Mouse (Mus musculus): Measurements from ENCODE around the gene Morn4. TPM values are rescaled to one million over a fixed set of nuclear protein-coding genes. Genes with fewer than 3 reads are reported as not detected.

Morn4 gene
- polyA plus RNA-seq, 1 experiment, result 26.3 TPM

DNA sequence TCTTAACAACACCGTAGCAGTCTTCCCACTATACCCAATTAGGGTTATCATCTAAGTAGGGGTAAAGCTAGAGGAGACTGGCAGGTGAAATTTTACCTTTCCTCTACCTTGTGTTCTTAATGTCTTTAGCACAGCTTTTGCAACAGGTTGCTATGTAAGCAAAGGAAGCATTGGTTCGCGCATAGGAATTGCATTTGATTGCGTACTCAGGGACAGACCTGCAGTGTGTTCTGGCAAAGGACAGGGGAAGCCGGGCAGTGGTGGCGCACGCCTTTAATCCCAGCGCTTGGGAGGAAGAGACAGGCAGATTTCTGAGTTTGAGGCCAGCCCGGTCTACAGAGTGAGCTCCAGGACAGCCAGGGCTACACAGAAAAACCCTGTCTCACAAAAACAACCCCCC lies 32.0 kb upstream of the Morn4 start:
- DNase-seq, result no peak
- Histone ChIP-seq H3K27me3 (replicated peaks; ENCODE audit: control insufficient read depth, insufficient read depth, low read length) (no peaks in the 10 kb centered on the region), H3K36me3 (ENCODE audit: control insufficient read depth, insufficient read depth, low read length) (peaks cover 2% of the 10 kb centered on the region; the same call in 1 of the 2 replicates), H3K4me3 (ENCODE audit: insufficient read depth, low read depth, low read length) (no peak overlapping the region), H3K27ac (ENCODE audit: insufficient read depth, low read depth, low read length) (no peak overlapping the region), H3K4me1 (ENCODE audit: control insufficient read depth, insufficient read depth, low read length) (no peaks in the 10 kb centered on the region)
- TF ChIP-seq POLR2A (IDR thresholded peaks at IDR 0.05; ENCODE audit: low read depth, low read length) (no peak), CTCF (conservative IDR thresholded peaks at IDR 0.05; ENCODE audit: insufficient read depth, insufficient read length, low read depth, low read length) (no peak)
- 94% methylated on average over 9 of the region's 9 CpGs for WGBS

- 79% methylated on average over 4 of the region's 4 CpGs for WGBS
- Histone ChIP-seq H3K4me3 (ENCODE audit: insufficient read depth, low read depth, low read length) (no peak overlapping the region), H3K27me3 (replicated peaks; ENCODE audit: control insufficient read depth, insufficient read depth, low read length) (no peaks in the 10 kb centered on the region), H3K4me1 (ENCODE audit: control insufficient read depth, insufficient read depth, low read length) (no peaks in the 10 kb centered on the region), H3K27ac (ENCODE audit: insufficient read depth, low read depth, low read length) (peak overlapping the region; percentile 19; the same call in 1 of the 2 replicates), H3K36me3 (ENCODE audit: control insufficient read depth, insufficient read depth, low read length) (peaks cover 3% of the 10 kb centered on the region; the same call in 1 of the 2 replicates)
- TF ChIP-seq CTCF (conservative IDR thresholded peaks at IDR 0.05; ENCODE audit: insufficient read depth, insufficient read length, low read depth, low read length) (no peak), POLR2A (IDR thresholded peaks at IDR 0.05; ENCODE audit: low read depth, low read length) (no peak)
- peak; percentile 29 for DNase-seq
Observed at GRCm38 (mm10) chr19:42115783-42116335, 29.7 kb upstream of the Morn4 start.

DNA sequence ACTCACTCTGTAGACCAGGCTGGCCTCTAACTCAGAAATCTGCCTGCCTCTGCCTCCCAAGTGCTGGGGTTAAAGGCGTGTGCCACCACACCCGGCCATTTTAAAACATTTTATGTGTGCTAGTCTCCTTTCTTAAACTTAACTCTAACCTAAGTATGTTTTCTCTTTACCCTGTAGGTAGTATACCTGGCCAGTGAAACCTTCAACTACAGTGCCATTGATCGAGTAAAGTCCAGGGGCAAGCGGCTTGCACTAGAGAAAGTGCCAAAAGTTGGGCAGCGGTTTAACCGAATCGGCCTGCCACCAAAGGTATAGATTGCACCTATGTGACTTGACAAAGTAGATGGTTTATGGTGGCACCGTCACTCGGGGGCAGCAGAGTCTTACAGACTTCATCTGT lies 18.5 kb upstream of the Morn4 start:
- H3K36me3 ChIP-seq (ENCODE audit: control insufficient read depth, insufficient read depth, low read length), result peaks cover 3% of the 10 kb centered on the region; the same call in 1 of the 2 replicates
- no peaks in the 10 kb centered on the region for H3K27me3 ChIP-seq (replicated peaks; ENCODE audit: control insufficient read depth, insufficient read depth, low read length)
- no peak overlapping the region for H3K27ac ChIP-seq (ENCODE audit: insufficient read depth, low read depth, low read length)
- H3K4me1 ChIP-seq (ENCODE audit: control insufficient read depth, insufficient read depth, low read length), result no peaks in the 10 kb centered on the region
- TF ChIP-seq POLR2A (IDR thresholded peaks at IDR 0.05; ENCODE audit: low read depth, low read length) (no peak), CTCF (conservative IDR thresholded peaks at IDR 0.05; ENCODE audit: insufficient read depth, insufficient read length, low read depth, low read length) (no peak)
- WGBS, result 95% methylated on average over 9 of the region's 9 CpGs
- no peak overlapping the region for H3K4me3 ChIP-seq (ENCODE audit: insufficient read depth, low read depth, low read length)
- DNase-seq, result no peak

DNA sequence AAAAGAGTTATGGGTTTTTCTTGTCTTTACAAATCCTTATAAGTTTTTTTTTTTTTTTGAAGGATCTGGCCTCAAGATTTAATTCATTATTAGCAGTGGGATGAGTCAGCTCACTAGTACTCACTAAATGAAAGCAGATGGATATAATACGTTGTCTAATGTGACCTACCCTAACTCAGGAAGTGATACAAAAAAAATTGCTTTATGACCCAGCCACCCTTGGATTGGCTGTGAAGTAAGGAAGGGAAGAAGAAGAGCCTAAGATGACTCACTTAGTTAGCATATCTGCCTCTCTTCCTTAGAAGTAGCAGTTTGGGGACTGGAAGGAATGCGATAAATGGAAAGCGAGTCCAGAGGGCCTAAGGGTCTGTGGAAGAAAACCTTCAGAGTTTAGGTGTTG lies 13.2 kb upstream of the Morn4 start:
- no peak overlapping the region for H3K27ac ChIP-seq (ENCODE audit: insufficient read depth, low read depth, low read length)
- TF ChIP-seq CTCF (conservative IDR thresholded peaks at IDR 0.05; ENCODE audit: insufficient read depth, insufficient read length, low read depth, low read length), result no peak
- TF ChIP-seq POLR2A (IDR thresholded peaks at IDR 0.05; ENCODE audit: low read depth, low read length), result no peak
- H3K36me3 ChIP-seq (ENCODE audit: control insufficient read depth, insufficient read depth, low read length), result no peaks in the 10 kb centered on the region
- no peak overlapping the region for H3K4me3 ChIP-seq (ENCODE audit: insufficient read depth, low read depth, low read length)
- no peaks in the 10 kb centered on the region for H3K27me3 ChIP-seq (replicated peaks; ENCODE audit: control insufficient read depth, insufficient read depth, low read length)
- DNase-seq, result no peak
- 81% methylated on average over 3 of the region's 3 CpGs for WGBS
- H3K4me1 ChIP-seq (ENCODE audit: control insufficient read depth, insufficient read depth, low read length), result no peaks in the 10 kb centered on the region

- TF ChIP-seq CTCF (conservative IDR thresholded peaks at IDR 0.05; ENCODE audit: insufficient read depth, insufficient read length, low read depth, low read length) (no peak), POLR2A (IDR thresholded peaks at IDR 0.05; ENCODE audit: low read depth, low read length) (no peak)
- WGBS, result 1% methylated on average over 52 of the region's 52 CpGs
Observed at GRCm38 (mm10) chr19:42090637-42091141, 4.5 kb upstream of the Morn4 start.

DNA sequence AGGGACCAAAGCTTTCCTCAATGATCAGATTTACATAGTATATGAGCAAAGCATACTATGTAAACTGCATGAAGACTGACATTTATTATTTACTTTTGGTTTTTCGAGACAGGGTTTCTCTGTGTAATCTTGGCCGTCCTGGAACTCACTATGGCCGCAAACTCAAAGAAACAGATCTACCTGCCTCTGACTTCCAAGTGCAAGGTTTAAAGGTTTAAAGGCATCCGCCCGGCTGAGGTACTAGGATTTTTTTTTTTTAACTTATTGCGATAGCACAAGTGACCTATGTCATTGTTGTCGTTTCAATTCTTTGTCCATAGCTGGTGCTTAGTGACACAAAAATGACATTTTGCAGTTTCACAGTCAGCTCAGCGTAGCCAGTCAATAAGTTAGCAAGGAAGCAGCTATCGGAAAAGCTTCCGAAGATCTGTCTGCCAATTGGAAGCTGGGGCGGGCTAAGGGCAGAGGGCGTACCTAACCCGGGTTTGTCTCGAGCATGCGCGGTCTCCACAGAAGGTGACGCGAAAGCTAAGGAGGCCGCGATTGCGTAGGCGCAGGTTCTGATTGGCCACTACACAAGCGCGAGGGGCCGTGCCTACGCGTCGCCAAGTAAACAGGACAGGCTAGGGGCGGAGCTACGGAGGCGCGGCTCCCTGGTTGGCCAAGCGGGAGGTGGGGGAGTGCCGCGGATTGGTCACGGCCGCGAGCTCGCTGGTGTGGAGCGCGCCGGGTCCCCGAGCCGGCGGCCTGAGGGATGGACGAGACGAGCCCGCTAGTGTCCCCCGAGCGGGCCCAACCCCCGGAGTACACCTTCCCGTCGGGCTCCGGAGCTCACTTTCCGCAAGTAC lies 3.8 kb upstream of the Morn4 start, which contains the start of gene Pi4k2a:
Gene Pi4k2a (plus strand): TSS at position 723 of the 848 bp plus-strand sequence.
- WGBS, result under 1% methylated on average over 55 of the region's 55 CpGs
- no peaks in the 10 kb centered on the region for H3K27me3 ChIP-seq (replicated peaks; ENCODE audit: control insufficient read depth, insufficient read depth, low read length)
- TF ChIP-seq POLR2A (IDR thresholded peaks at IDR 0.05; ENCODE audit: low read depth, low read length), result peak; percentile 39
- TF ChIP-seq CTCF (conservative IDR thresholded peaks at IDR 0.05; ENCODE audit: insufficient read depth, insufficient read length, low read depth, low read length), result no peak
- DNase-seq, result peak; percentile 100
- H3K36me3 ChIP-seq (ENCODE audit: control insufficient read depth, insufficient read depth, low read length), result no peaks in the 10 kb centered on the region
- peaks cover 16% of the 10 kb centered on the region for H3K4me1 ChIP-seq (ENCODE audit: control insufficient read depth, insufficient read depth, low read length)
- peak within 1 kb of the TSS; percentile 84 for H3K4me3 ChIP-seq (ENCODE audit: insufficient read depth, low read depth, low read length)
- H3K27ac ChIP-seq (ENCODE audit: insufficient read depth, low read depth, low read length), result peak within 1 kb of the TSS; percentile 91

More at GRCm38 (mm10) chr19:42090637-42091141, 4.5 kb upstream of the Morn4 start:
- Histone ChIP-seq H3K27me3 (replicated peaks; ENCODE audit: control insufficient read depth, insufficient read depth, low read length) (no peaks in the 10 kb centered on the region), H3K4me3 (ENCODE audit: insufficient read depth, low read depth, low read length) (peak overlapping the region; percentile 84), H3K4me1 (ENCODE audit: control insufficient read depth, insufficient read depth, low read length) (peaks cover 16% of the 10 kb centered on the region), H3K36me3 (ENCODE audit: control insufficient read depth, insufficient read depth, low read length) (no peaks in the 10 kb centered on the region), H3K27ac (ENCODE audit: insufficient read depth, low read depth, low read length) (peak overlapping the region; percentile 53)
- DNase-seq, result no peak
